Mouse (Mus musculus) embryonic stem cell, embryonic (primary cell): Measurements from ENCODE around the gene Map3k7cl.

ENCODE experiments used
- CTCF ChIA-PET, 4 experiments: fragments of 300-600 bp in 2 of 4; fragments of 350-600 bp in 2 of 4; sonication (Branson Sonifier 250); formaldehyde crosslinking; loops; one replicate each; lab custom pipeline; 2022; ENCODE audit warnings: inconsistent platforms in 2 of 4; lab: Charles Lee
- POLR2A ChIA-PET, 4 experiments: fragments of 300-600 bp in 2 of 4; fragments of 350-600 bp in 2 of 4; sonication (Branson Sonifier 250); formaldehyde crosslinking; loops; one replicate each; lab custom pipeline; 2022; ENCODE audit warnings: antibody characterized with exemption in 4 of 4, inconsistent platforms in 1 of 4; lab: Charles Lee

Gene Map3k7cl

DNA sequence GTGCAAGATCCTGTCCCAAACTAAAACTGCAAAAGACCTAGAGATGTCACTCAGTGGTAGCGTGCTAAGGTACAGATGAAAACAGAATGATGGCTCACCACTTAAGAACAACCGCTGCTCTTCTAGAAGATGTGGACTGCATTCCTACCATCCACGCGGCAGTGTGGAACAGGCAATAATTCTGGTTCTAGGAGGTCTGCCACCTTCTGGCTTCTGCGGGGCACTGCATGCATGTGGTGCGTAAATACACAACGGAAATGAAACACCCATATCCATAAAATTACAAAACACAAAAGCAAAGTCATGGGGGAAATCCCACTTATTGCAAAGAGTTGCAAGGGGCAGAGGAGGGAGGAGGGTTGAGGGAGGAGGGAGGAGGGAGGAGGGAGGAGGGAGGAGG is 25.8 kb downstream of the Map3k7cl start:
- ChIA-PET CTCF (interaction anchor here in 1 of 4 experiments (0.6 to 0.8 kb wide), 2 partner anchors 26 to 172 kb away, joined by 4 to 9 read pairs; no protein-coding TSS in a partner anchor), POLR2A (interaction anchor here in 1 of 4 experiments (0.6 kb wide), 1 partner anchor 256 kb away, joined by 5 read pairs; no protein-coding TSS in a partner anchor)

DNA sequence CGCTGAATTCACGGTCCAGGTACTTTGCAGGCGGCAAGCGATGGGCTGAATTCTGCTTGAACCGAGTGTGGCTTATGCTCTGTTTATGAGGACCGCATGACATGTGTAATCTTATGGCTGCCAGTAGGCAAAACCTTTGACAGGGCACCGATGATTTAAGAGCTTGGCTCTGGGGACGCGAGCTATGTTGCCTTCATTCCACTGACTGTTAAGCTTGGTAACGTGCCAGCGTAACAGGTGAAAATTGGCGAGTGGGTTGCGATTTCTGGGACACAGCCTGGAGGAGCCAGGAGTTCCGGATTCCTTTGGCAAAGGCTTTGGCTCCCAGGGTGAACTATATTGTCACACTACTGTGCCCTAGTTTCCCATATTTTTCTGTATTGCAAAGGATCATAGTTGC is 26.3 kb downstream of the Map3k7cl start:
- ChIA-PET POLR2A (interaction anchor here in 1 of 4 experiments (0.6 kb wide), 1 partner anchor 257 kb away, joined by 5 read pairs; no protein-coding TSS in a partner anchor), CTCF (interaction anchor here in 1 of 4 experiments (0.6 to 0.8 kb wide), 2 partner anchors 27 to 172 kb away, joined by 4 to 9 read pairs; no protein-coding TSS in a partner anchor)

GRCm38 (mm10) chr16:87582776-87583175 is 29.6 kb downstream of the Map3k7cl start:
- POLR2A ChIA-PET = no interaction called here

DNA sequence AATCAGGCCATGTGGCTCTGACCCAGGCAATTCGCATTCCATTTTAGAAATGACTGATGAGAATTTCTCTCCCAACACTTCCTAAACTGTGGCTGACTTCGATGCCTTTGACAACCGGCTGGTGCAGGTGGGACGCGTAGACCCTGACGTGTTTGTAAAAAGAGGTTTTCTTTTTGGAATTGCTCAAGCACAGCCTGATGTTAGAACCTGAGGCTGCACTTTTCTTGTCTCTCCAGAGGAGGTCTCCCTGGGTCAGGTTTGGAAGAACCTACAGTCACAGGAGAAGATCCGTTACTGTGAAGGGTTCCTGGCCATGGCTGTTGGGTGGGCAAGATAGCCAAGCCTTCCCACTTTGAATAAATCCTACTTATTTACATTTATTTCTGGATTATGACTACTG is 31.5 kb downstream of the Map3k7cl start:
- CTCF ChIA-PET = interaction anchor here in 2 of 4 experiments (0.5 to 0.9 kb wide), 2 partner anchors 115 to 244 kb away, joined by 3 to 8 read pairs; no protein-coding TSS in a partner anchor
- POLR2A ChIA-PET = no interaction called here

More at GRCm38 (mm10) chr16:87582776-87583175, 29.6 kb downstream of the Map3k7cl start:
- CTCF ChIA-PET = no interaction called here

DNA sequence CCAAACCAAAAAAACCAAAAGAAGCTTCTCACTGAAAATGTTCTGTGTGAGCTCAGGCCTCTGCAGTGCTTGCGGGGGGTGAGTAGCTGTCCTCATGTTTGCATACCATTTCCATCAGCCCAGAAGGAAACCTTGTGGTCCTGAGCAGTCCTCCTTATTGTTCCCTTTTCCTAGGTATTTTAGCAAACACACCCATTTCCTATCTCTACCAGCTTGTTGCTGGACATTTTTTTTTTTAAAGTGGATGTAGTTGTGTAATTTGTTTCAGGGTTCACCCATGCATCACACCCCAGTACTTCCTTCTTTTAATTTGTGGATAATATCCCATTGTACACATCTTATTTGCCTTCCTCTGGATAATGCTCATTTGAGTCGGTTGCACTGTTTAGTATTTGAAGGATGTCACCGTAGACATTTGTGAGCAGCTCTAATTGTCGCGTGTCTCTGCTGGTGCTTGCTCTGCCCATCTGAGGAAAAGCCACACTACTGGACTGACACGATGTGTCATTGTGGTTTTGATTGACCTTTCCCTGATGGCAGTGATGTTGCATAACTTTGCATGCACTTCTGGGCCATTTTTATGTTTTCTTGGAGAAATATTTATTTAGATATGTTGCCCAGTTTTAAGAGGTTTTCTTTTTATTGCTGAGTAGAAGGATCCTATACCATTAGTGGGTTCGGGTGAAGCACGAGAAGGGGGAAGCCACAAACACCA is 32.6 kb downstream of the Map3k7cl start:
- ChIA-PET CTCF (interaction anchor here in 3 of 4 experiments (0.5 to 1.0 kb wide), 3 partner anchors 161 to 266 kb away, joined by 3 read pairs; no protein-coding TSS in a partner anchor), POLR2A (interaction anchor here in 2 of 4 experiments (0.6 to 0.9 kb wide), 2 partner anchors 113 to 124 kb away, joined by 3 to 4 read pairs; partner anchors contain the start of gene Bach1 (in 1 of the 2))

DNA sequence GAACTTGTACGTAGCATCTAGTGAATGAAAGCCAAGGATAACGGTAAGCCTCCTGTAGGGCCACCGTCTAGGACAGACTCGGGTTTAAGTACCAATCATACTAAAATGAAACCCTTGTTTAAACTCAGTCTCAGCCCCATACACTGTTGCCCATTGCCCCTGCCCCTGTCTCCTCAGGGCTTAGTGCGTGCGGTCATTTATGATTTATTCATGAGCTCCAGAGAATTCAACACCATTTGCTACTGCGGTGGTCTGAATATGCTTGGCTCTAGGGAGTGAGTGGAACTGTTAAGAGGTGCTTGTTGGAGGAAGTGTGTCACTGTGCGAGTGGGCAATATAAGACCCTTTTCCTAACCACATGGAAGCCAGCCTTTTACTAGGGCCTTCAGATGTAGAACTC is 34.7 kb downstream of the Map3k7cl start:
- ChIA-PET CTCF (interaction anchor here in 1 of 4 experiments (0.6 to 0.7 kb wide), 2 partner anchors 11 to 119 kb away, joined by 3 to 6 read pairs; no protein-coding TSS in a partner anchor), POLR2A (interaction anchor here in 1 of 4 experiments (1.1 to 1.4 kb wide), 2 partner anchors 14 to 16 kb away, joined by 3 to 4 read pairs; no protein-coding TSS in a partner anchor)

DNA sequence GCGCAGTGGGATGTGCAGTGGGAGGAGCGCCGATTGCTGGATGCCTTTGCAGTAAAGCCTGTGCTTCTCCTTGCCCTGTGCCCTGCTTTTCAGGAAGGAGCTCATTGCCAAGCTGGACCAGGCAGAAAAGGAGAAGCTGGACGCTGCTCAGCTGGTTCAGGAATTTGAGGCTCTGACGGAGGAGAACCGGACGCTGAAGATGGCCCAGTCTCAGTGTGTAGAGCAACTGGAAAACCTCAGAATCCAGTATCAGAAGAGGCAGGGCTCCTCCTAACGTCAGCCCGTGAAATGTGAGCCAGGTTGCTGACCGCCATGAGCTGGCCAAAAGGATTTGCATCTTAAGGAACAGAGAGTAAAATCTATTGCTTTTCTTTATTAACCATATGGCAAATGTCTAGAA is 41.0 kb downstream of the Map3k7cl start:
- ChIA-PET CTCF (interaction anchor here in 3 of 4 experiments (0.5 to 0.8 kb wide), 3 partner anchors 9 to 30 kb away, joined by 4 to 13 read pairs (median 5); no protein-coding TSS in a partner anchor), POLR2A (interaction anchor here in 3 of 4 experiments (0.9 to 1.9 kb wide), 4 partner anchors 31 to 104 kb away, joined by 4 to 5 read pairs (median 4); partner anchors contain the start of gene Bach1 (in 2 of the 3))

DNA sequence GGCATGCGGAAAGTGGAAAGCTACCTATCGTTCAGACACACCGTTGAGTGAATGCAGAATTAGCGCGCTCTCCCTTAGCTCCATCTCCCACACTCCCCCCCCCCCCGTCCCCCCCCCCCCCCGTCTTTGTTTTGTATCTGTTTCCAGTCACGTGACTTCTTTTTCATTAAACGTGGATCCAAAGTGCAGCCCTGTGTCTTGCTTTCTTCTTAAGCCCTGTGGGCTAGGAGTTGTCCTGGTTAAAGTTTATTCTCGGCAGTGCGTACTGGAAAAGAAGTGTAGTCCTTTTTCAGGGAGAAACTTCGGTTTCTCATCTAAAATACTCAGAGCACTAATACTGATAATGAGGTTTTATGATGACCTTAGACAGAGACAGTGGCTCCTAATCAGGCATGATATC is 42.0 kb downstream of the Map3k7cl start:
- ChIA-PET CTCF (interaction anchor here in 2 of 4 experiments (1.0 to 3.5 kb wide), 2 partner anchors 151 to 158 kb away, joined by 3 to 12 read pairs; no protein-coding TSS in a partner anchor), POLR2A (interaction anchor here in 3 of 4 experiments (0.6 to 1.9 kb wide), 3 partner anchors 20 to 154 kb away, joined by 3 to 5 read pairs (median 5); partner anchors contain the start of gene Bach1 (in 1 of the 3))

DNA sequence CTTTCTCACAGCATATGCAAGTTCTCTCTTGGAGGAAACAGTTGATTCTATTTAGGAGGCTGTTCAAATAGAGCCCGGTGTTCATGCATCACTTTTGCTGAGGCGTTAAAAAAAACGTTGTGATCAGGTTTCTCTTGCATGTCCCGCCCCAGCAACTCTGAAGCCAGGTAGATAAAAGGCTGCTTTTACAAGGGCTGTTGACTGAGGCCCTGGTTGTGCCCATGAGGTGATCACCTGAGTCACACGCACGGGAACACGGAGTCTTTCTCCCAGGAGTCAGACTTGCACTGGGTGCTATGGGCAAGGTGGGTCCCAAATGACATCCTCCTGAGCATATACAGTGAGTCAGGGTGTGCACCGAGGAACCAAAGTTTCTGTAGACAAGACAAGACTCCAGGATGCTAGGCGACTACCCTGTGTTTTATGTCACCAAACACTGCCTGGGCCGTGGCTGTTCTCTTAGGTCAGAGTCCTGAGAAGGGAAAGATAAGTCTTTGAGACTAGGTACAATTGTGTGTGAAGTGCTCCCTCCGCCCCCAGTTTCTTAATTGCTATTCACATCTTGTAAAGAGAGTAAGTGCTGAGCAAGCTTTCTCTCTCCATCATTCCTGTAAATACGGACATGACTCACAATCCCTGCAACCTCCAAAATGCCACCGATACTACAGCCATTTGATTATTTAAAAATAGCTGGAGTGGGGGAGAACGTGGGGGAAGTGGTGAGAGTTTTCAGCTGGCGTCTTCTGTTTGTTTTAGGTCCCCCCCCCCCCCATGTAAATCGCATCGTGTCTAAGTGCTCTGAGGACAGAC is 49.8 kb downstream of the Map3k7cl start:
- ChIA-PET CTCF (interaction anchor here in 3 of 4 experiments (0.6 to 1.1 kb wide), 4 partner anchors 9 to 1816 kb away, joined by 3 to 5 read pairs (median 4); no protein-coding TSS in a partner anchor), POLR2A (interaction anchor here in 3 of 4 experiments (0.6 to 4.4 kb wide), 18 partner anchors 8 to 171 kb away, joined by 3 to 31 read pairs (median 3); partner anchors contain the start of gene Bach1 (in 3 of the 3))

- POLR2A ChIA-PET = interaction anchor here (0.6 to 4.4 kb wide), 15 partner anchors 11 to 109 kb away, joined by 3 to 31 read pairs (median 3); partner anchors contain the start of gene Bach1 (in 3 of the 4)
- CTCF ChIA-PET = interaction anchor here in 3 of 4 experiments (0.6 to 1.1 kb wide), 3 partner anchors 23 to 298 kb away, joined by 3 read pairs; partner anchors contain the start of gene Bach1 (in 1 of the 3)
Observed at GRCm38 (mm10) chr16:87604002-87604401, 50.9 kb downstream of the Map3k7cl start.

GRCm38 (mm10) chr16:87604883-87605282 is 51.8 kb downstream of the Map3k7cl start:
- ChIA-PET CTCF (interaction anchor here in 1 of 4 experiments (1.1 to 1.2 kb wide), 2 partner anchors 22 to 40 kb away, joined by 3 read pairs; no protein-coding TSS in a partner anchor), POLR2A (interaction anchor here in 3 of 4 experiments (1.0 to 4.4 kb wide), 7 partner anchors 13 to 105 kb away, joined by 3 to 31 read pairs (median 4); partner anchors contain the start of gene Bach1 (in 1 of the 3))

DNA sequence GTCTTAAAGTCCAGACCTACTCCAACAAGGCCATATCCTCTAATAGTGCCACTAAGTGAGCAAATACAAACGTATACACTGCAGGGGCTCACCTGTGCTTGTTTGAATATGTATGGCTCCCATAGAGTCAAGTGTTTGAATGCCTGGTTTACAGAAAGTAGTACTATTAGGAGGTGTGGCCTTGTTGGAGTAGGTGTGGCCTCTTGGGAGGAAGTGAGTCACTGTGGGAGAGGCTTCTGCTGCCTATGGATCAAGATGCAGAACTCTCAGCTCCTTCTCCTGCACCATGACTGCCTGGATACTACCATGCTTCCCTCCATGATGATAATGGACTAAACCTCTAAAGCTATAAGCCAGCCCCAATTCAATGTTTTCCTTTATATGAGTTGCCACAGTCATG is 54.3 kb downstream of the Map3k7cl start:
- ChIA-PET CTCF (interaction anchor here in 1 of 4 experiments (1.7 kb wide), 1 partner anchor 10 kb away, joined by 6 read pairs; no protein-coding TSS in a partner anchor), POLR2A (interaction anchor here in 3 of 4 experiments (0.5 to 1.9 kb wide), 7 partner anchors 9 to 91 kb away, joined by 3 to 9 read pairs (median 3); partner anchors contain the start of gene Bach1 (in 3 of the 3))

- CTCF ChIA-PET = interaction anchor here in 1 of 4 experiments (1.7 kb wide), 1 partner anchor 10 kb away, joined by 6 read pairs; no protein-coding TSS in a partner anchor
- POLR2A ChIA-PET = interaction anchor here in 3 of 4 experiments (0.9 to 1.9 kb wide), 5 partner anchors 10 to 90 kb away, joined by 3 to 9 read pairs (median 6); partner anchors contain the start of gene Bach1 (in 1 of the 3)
Observed at GRCm38 (mm10) chr16:87607959-87608358, 54.8 kb downstream of the Map3k7cl start.

DNA sequence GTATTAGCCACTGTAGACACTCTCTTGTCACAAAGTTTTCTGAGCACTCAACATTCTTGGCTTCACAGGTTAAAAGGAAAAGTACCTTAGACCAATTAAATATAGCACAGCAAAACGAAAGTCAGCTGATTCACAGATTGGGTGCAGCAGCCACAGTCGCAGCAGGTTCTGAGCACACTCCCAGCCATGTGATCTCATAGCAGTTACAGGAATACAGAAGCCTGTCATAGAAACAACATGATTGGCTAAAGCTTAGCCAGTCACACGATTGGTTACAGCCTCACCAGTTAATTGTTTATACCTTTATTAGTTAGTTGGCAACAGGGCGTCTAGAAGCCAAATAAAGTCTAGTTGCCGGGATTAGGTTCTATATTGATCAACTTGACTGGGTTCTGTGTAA is 57.0 kb downstream of the Map3k7cl start:
- ChIA-PET CTCF (interaction anchor here in 2 of 4 experiments (0.7 to 1.3 kb wide), 3 partner anchors 12 to 135 kb away, joined by 3 to 4 read pairs (median 4); no protein-coding TSS in a partner anchor), POLR2A (interaction anchor here in 3 of 4 experiments (0.9 to 3.5 kb wide), 17 partner anchors 12 to 129 kb away, joined by 3 to 39 read pairs (median 4); partner anchors contain the start of gene Bach1 (in 3 of the 3))

DNA sequence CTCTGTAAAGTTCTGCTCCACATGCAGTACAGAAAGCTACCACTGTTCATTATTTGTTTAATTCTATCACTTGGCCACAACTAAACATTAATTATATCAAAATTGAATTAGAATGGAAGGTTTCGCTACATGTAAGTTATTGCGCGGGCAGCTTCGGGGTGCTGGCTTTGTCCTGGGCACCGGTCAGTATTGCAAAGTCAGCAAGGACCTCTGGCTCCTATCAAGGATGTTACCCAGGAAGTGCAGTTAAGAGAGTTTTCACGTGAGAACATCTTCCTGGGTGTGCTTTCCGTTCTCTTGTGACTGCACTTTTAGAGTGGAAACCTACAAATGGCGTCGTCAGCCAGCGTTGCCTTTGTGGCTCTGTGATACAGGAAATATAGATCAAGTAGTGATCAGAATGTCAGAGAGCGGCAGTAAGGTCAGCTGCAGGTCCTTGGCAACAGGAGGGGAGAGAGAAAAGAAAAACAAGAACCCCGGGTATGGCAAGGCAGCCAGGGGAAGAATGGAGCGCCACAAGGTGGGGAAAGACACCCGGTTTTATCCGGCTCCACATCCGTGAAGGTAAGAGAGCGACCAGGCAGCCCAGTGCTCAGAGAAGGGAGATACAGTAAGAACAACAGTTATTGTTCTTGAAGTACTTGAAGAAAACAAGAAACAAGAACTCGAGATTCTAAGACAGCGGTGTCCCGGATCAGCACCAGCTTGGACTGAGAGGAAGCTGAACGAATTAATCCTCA is 57.6 kb downstream of the Map3k7cl start:
- POLR2A ChIA-PET = interaction anchor here in 3 of 4 experiments (0.8 to 3.5 kb wide), 20 partner anchors 8 to 128 kb away, joined by 3 to 39 read pairs (median 4); partner anchors contain the start of gene Bach1 (in 3 of the 3)
- CTCF ChIA-PET = interaction anchor here in 2 of 4 experiments (0.7 to 1.3 kb wide), 3 partner anchors 15 to 136 kb away, joined by 3 to 4 read pairs (median 3); no protein-coding TSS in a partner anchor

DNA sequence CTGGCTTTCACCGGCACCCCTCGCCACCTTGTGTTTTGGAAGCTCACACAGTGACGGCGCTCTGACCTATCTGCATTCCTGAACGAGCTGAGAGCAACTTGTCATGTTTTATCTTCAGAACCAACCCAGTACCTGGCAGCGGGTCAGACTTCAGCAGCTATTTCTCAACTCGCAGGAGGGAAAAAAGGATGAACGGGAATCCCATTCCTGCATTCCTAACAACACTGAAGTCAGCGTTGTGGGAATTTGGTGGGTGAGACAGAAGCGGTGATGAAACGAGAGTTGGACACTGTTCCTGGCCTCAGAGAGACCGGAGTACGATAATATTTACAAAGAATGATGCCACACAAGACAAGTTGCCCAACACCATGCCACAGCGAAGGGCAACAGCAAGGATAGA is 58.3 kb downstream of the Map3k7cl start:
- ChIA-PET CTCF (interaction anchor here in 2 of 4 experiments (0.9 to 1.3 kb wide), 2 partner anchors 14 to 136 kb away, joined by 3 to 4 read pairs; no protein-coding TSS in a partner anchor), POLR2A (interaction anchor here in 2 of 4 experiments (0.8 to 3.5 kb wide), 10 partner anchors 8 to 114 kb away, joined by 3 to 39 read pairs (median 4); partner anchors contain the start of gene Bach1 (in 1 of the 2))
